Mouse (Mus musculus) effector memory CD4-positive, alpha-beta T cell, adult 5 months (primary cell): ENCODE measurements around the gene Gp1ba. TPM values are rescaled to one million over a fixed set of nuclear protein-coding genes. Genes with fewer than 3 reads are reported as not detected.

Experiments used
- polyA plus RNA-seq: library from polyadenylated mRNA; unstranded; fragments of 100-300 nt; shearing (Covaris generic); gene quantifications from one replicate; pipeline ENCODE4 v1.2.1, GENCODE M21; 2017

Gene Gp1ba
- not detected for polyA plus RNA-seq

DNA sequence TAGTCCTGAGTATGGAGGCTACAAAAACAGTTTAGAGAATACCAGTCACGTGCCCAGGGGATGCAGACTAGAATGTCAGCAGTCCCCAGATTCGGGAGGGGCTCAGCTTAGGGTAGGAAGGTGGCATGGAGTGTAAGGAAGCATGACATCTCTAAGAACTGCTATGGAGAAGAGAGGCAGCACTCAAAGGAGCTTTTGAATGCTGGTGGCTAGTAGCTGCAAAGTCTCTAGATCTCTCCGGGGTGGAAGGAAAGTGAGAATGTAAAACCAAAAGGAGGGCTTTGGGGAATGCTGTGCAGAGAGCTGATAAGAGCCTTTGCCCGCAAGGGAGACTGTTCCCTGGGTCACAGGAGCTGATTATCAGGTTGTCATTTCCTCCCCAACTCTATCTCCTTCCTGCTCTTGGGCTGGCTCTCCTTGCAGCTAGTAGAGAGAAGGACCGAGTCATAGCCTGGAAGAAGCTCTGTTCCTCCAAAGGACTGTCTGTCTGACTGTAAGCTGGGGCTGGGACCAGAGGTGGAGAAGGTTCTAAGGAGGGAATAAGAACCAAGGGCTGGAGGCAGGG lies at the start of gene Gp1ba:
Gp1ba (plus strand) TSS at position 409 of the 565 bp plus-strand sequence.

GRCm38 (mm10) chr11:70615516-70616093 lies 23.3 kb upstream of the Gp1ba start, which contains the start of gene 4930544D05Rik:
Gene 4930544D05Rik (plus strand): TSS chr11:70615848.

GRCm38 (mm10) chr11:70619101-70619500 lies 19.8 kb upstream of the Gp1ba start, which contains the start of gene Chrne:
Gene Chrne (minus strand): TSS chr11:70619216.

DNA sequence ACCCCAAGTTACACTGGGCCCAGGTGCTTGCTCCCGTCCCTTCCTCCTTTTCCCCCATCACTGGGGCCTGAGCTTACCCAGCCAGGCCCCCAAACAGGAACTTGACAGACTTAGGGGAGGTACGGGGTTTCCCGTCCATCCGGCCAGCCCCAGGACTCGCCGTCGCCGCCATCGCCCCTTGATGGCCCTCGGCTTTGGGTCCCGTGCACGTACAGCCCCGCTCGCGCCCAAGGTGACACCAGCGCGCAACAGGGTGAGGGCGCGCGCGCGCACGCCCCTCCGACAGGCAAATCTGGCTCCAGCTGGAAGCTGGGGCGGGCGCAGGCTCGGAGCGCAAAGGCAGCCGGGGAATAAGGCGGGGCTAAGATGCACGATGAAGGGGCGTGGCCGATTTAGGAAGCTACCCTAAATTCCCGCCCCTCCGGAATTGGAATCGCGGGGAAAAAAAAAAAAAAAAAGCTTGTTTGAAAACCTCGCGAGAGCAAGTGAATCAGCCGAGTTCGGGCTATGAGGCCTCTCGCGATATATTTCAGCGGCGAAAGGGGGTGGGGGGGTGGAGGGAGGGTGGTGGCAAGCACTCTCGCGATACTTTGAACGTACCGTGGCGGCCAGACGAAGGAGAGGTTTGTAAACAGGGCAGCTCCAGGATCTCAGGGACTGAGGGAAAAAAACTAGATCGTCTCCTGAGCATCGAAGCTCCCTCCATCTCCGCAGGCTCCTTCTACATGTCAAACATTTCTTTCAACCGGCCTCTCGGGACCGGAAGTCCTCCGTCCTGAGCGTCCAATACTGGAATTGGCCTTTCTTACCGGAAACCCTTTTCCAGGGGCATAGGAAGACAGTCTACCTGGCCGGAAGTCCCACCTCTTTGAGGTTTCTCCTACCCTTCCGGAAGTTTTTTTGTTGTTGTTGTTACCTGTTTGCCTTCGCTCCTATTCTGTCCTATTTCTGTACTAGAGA lies 8.0 kb downstream of the Gp1ba start, which contains the start of the genes Rnf167 and Slc25a11:
Rnf167 (plus strand) TSS at position 545 of the 960 bp plus-strand sequence.
Slc25a11 (minus strand) TSS at position 789 of the 960 bp plus-strand sequence.

DNA sequence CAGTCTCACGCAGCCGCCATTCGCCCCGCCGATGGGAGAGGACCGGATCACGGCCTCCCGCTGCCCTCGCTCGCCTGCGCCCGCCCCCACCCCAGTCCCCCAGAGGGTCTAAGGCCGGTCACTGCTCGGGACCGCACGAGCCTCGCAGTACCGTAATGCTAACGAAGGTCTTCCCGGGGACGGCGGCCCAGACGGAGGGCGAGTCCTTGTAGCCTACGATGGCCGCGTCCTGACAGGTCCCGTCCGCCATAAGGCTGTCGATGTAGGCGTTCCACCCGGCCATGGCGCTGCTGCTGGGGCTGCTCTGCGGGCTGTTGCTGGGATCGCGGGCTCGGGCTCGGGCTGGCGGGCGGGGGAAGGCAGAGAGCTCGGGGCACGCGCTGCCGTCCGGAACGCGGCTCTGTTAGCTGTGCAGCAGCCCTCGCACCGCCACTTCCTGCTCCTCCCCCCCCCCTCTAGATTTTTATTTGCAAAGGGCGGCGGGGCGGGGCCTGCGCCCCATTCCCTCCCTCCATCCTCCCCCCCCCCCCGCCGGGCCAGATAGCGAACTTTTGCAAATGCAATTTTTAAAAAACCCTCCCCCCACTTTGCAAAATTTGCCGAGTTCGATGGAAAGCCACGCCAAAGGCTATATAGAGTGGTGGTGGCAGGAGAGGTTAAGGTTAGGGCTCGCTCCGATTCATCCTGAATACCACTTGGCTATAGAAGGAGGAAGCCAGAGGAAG lies 15.4 kb downstream of the Gp1ba start, which contains the start of gene Pfn1:
Pfn1 (minus strand) TSS at position 447 of the 725 bp plus-strand sequence.

DNA sequence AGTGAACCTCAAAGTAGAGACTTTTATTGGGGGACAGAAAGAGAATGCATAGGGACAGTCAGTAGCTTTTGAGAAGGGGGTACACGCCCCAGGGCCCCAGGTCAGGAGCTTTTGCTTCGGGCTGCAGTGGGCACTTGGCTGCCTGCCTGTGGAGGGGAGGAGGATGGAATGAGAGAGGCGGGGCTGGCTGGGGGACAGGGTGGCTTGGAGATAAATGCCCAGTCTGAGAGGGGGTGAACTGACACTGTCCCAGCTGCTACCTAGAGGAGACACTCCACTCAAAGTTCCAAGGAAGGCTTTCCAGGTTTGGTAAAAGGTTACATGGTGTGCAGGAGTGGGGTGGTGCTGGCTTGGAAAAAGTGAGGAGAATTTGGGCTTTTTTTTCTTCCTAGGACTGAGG lies 18.0 kb downstream of the Gp1ba start, which contains the start of gene Eno3:
Eno3 (plus strand) TSS at position 239 of the 400 bp plus-strand sequence.

DNA sequence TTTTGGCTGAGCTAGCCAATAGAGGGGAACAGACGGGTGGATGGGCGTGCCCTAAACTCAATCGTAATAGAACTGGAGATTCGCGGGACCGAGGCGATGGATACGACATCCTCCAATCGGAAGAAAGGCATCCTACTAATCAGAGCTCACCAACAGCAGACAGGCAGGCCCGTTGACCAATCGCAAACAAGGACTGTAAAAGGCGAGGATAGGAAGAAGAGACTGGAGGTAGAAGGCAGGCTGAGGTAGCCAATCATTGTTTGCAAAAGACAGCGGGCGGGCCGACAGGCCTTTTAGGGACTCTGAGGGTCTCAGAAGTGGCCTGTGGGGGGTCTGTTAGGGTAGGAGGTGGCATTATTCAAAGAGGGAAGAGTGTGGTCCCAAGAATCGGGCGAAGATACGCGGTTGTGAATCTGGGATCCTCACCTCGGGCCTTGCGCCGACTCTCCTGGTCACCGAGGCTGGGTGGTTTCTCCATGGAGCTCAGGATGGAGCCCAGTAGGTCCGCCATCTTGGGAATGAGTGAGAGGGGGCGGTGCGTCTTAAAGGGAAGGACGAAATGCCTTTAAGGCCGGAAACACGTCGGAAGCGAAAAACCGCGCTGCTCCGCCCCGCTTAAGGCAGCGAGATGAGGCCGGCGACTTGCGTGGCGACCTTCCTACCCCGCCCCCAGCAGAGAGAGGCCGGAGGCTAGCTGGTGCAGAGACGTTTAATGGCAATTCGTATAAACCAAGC lies 30.0 kb downstream of the Gp1ba start, which contains the start of gene Spag7:
Spag7 (minus strand) TSS at position 646 of the 735 bp plus-strand sequence.

GRCm38 (mm10) chr11:70687601-70688199 lies 48.8 kb downstream of the Gp1ba start, which contains the start of gene Camta2:
Gene Camta2 (minus strand): TSS chr11:70688105.

Other genes starting within 250 kb of the Gp1ba start
- gene Pelp1, start 229.1 kb upstream of the Gp1ba start, polyA plus RNA-seq: 10.7 TPM
- gene Arrb2, start 206.5 kb upstream of the Gp1ba start, polyA plus RNA-seq: 215 TPM
- gene Med11, start 187.2 kb upstream of the Gp1ba start, polyA plus RNA-seq: 141 TPM
- gene Zmynd15, start 179.7 kb upstream of the Gp1ba start, polyA plus RNA-seq: 0.16 TPM
- 1.7 TPM for gene Cxcl16, start 179.1 kb upstream of the Gp1ba start, polyA plus RNA-seq
- gene Tm4sf5, start 133.9 kb upstream of the Gp1ba start, polyA plus RNA-seq: not detected
- gene Vmo1, start 124.5 kb upstream of the Gp1ba start, polyA plus RNA-seq: not detected
- gene Gltpd2, start 119.9 kb upstream of the Gp1ba start, polyA plus RNA-seq: 0.31 TPM
- 282 TPM for gene Psmb6, start 113.8 kb upstream of the Gp1ba start, polyA plus RNA-seq
- gene Gm40193, start 106.2 kb upstream of the Gp1ba start, polyA plus RNA-seq: not detected
- 8.9 TPM for gene Pld2, start 99.1 kb upstream of the Gp1ba start, polyA plus RNA-seq
- 39.6 TPM for gene Mink1, start 76.2 kb upstream of the Gp1ba start, polyA plus RNA-seq
- gene 4930544D05Rik, start 23.3 kb upstream of the Gp1ba start, polyA plus RNA-seq: 1.4 TPM
- gene Chrne, start 19.9 kb upstream of the Gp1ba start, polyA plus RNA-seq: 18.7 TPM
- 270 TPM for gene Rnf167, start 8.1 kb downstream of the Gp1ba start, polyA plus RNA-seq
- 70.1 TPM for gene Slc25a11, start 8.4 kb downstream of the Gp1ba start, polyA plus RNA-seq
- gene Pfn1, start 15.5 kb downstream of the Gp1ba start, polyA plus RNA-seq: 2,450 TPM
- 9.9 TPM for gene Eno3, start 18.1 kb downstream of the Gp1ba start, polyA plus RNA-seq
- gene Spag7, start 30.3 kb downstream of the Gp1ba start, polyA plus RNA-seq: 64.8 TPM
- 36.7 TPM for gene Camta2, start 49.0 kb downstream of the Gp1ba start, polyA plus RNA-seq
- gene Inca1, start 61.0 kb downstream of the Gp1ba start, polyA plus RNA-seq: 0.59 TPM
- gene Kif1c, start 61.4 kb downstream of the Gp1ba start, polyA plus RNA-seq: 2.4 TPM
- 4.5 TPM for gene Zfp3, start 125.1 kb downstream of the Gp1ba start, polyA plus RNA-seq
- 0.37 TPM for gene Scimp, start 173.5 kb downstream of the Gp1ba start, polyA plus RNA-seq
- gene Rabep1, start 205.7 kb downstream of the Gp1ba start, polyA plus RNA-seq: 74.0 TPM